Mouse (Mus musculus) thymus, adult 2 months (tissue): ENCODE measurements around the gene Slc1a4. TPM values are rescaled to one million over a fixed set of nuclear protein-coding genes. Genes with fewer than 3 reads are reported as not detected.

Source experiments
- DNase-seq: peaks from one replicate; pipeline ENCODE4 v3.0.0; 2021
- H3K27ac ChIP-seq: fragments of 200-500 bp; 2 replicates; pipeline ENCODE4 v1.5.1; 2012; ENCODE audit warnings: low read length, control low read depth; ENCODE audit not compliant: control insufficient read depth, insufficient read depth
- H3K27me3 ChIP-seq: fragments of 200-500 bp; 2 replicates; pipeline ENCODE4 v1.6.1; 2012; ENCODE audit warnings: mild to moderate bottlenecking, low read length, moderate library complexity, mixed read lengths; ENCODE audit not compliant: control insufficient read depth, insufficient read depth
- H3K36me3 ChIP-seq: fragments of 200-500 bp; 2 replicates; pipeline ENCODE4 v1.6.1; 2012; ENCODE audit warnings: mild to moderate bottlenecking, low read length, moderate library complexity; ENCODE audit not compliant: control insufficient read depth, insufficient read depth
- H3K4me1 ChIP-seq: fragments of 200-500 bp; replicated peaks from 2 replicates; pipeline ENCODE4 v1.6.1; 2012; ENCODE audit warnings: low read length; ENCODE audit not compliant: control insufficient read depth, insufficient read depth
- H3K4me3 ChIP-seq: fragments of 200-500 bp; 2 replicates; pipeline ENCODE4 v1.5.1; 2012; ENCODE audit warnings: mild to moderate bottlenecking, low read length, control low read depth, moderate library complexity; ENCODE audit not compliant: control insufficient read depth, insufficient read depth
- CTCF ChIP-seq: fragments of 200-500 bp; IDR thresholded peaks from 2 replicates; pipeline ENCODE4 v1.5.1; 2012; ENCODE audit warnings: mild to moderate bottlenecking, control low read depth, low read length, moderate library complexity, borderline replicate concordance; ENCODE audit not compliant: control insufficient read depth, poor library complexity, insufficient read depth; ENCODE audit errors: extremely low read depth
- POLR2A ChIP-seq: fragments of 200-500 bp; IDR thresholded peaks from 2 replicates; pipeline ENCODE4 v1.6.1; 2012; ENCODE audit warnings: mild to moderate bottlenecking, low read length, control low read depth, moderate library complexity; ENCODE audit not compliant: control insufficient read depth, poor library complexity, insufficient read depth; ENCODE audit errors: extremely low read depth
- WGBS: fragments of 180-500 bp; shearing (Covaris S2); methylation state at CpG from one replicate; pipeline ENCODE4 v1.1.7; 2018; 5-methylcytosine and 5-hydroxymethylcytosine counted together
- polyA plus RNA-seq: library from polyadenylated mRNA; depleted of rRNA; stranded (reverse); fragments of >200 nt; gene quantifications from 2 replicates; pipeline ENCODE4 v1.2.3, GENCODE M21; 2012

Gene Slc1a4
- polyA plus RNA-seq, 1 experiment = 4.7 TPM

DNA sequence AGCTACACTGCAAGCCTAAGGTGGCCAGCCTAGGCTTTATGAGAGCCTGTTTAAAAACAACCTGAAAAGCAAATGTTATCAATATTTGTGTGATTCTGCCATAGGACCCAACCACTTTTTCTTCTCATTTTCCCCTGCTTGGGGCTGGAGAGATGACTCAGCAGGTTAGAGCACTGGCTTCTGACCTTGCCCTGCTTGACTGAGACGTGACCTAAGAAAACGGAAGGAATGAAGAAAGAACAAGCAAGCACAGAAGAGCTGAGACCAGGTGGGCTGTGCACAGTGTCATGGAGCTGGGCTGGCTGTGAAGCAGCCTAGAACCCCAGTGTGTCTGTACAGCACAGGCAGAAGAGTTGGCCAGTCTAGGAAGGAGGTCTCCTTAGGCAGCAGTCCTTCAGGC is 6.2 kb upstream of the Slc1a4 start:
- TF ChIP-seq CTCF = no peak
- TF ChIP-seq POLR2A = no peak
- Histone ChIP-seq H3K4me3 (no peak overlapping the region), H3K27ac (no peak overlapping the region), H3K36me3 (no peaks in the 10 kb centered on the region), H3K4me1 (no peaks in the 10 kb centered on the region), H3K27me3 (no peaks in the 10 kb centered on the region)
- WGBS = 51% methylated on average over 2 of the region's 2 CpGs
- DNase-seq = no peak

DNA sequence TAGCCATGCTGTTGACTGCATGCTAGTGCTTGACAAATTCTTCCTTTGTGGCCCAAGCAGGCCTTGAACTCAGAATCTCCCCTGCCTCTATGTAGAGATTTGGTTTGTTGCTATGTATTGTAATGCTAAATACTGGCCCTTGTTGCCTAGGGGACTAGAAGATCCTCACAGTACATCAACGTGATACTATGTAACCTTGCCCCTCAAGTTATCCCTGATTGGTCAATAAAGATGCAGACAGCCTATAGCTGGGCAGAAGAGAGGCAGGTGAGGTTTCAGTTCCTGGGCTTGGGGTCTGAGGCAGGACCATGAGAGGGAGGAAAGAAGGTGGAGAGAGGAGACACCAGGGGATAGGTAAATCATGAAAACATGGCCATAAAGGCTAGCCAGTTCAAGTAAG is 1.8 kb upstream of the Slc1a4 start:
- Histone ChIP-seq H3K27me3 (no peaks in the 10 kb centered on the region), H3K4me3 (no peak overlapping the region), H3K4me1 (peaks cover 12% of the 10 kb centered on the region), H3K36me3 (no peaks in the 10 kb centered on the region), H3K27ac (no peak overlapping the region)
- WGBS = 77% methylated on average over 1 of the region's 1 CpGs
- TF ChIP-seq CTCF = no peak
- no peak for DNase-seq

DNA sequence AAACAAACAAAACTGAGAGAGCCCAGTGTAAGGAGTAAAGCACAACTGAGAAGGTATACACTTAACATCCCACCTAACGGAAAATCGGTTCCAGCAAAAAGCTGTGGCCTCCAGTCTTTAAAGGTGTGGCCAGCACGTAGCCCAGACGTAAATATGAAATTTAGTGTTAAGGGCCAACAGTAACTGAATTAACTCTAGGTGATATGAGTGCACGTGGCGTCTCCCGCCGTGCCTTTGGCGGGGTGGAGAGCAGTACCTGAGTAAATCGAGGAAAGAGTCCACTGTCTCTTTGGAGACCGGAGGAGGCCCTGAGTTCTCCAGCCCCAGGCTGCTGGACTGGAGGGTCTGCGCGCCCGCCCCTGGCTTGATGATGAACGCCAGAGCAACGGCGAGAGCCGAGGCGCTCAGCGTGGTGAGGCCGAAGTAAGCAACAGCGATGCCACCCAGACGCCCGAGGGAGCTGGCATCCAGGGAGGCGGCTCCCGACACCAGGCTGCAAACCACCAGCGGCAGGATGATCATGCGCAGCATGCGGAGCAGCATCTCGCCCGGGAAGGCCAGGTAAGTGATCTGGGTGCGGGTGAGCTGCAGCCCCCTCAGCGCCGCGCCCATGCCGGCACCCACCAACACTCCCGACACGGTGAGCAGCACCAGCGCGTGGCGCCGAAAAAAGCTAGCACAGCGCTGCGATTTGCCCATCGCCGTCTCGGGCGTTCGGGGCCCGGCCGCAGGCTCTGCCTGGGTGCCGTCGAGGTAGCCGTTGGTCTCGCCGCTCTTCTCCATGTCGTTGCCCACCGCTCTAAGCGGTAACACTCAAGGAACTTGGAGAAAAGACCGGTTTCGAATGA is 599 bp downstream of the Slc1a4 start:
- 9% methylated on average over 61 of the region's 61 CpGs for WGBS
- DNase-seq = peak; percentile 35
- Histone ChIP-seq H3K4me3 (peak overlapping the region; percentile 49), H3K27ac (no peak overlapping the region), H3K36me3 (no peaks in the 10 kb centered on the region), H3K27me3 (no peaks in the 10 kb centered on the region), H3K4me1 (peaks cover 15% of the 10 kb centered on the region)
- TF ChIP-seq POLR2A (no peak), CTCF (no peak)

DNA sequence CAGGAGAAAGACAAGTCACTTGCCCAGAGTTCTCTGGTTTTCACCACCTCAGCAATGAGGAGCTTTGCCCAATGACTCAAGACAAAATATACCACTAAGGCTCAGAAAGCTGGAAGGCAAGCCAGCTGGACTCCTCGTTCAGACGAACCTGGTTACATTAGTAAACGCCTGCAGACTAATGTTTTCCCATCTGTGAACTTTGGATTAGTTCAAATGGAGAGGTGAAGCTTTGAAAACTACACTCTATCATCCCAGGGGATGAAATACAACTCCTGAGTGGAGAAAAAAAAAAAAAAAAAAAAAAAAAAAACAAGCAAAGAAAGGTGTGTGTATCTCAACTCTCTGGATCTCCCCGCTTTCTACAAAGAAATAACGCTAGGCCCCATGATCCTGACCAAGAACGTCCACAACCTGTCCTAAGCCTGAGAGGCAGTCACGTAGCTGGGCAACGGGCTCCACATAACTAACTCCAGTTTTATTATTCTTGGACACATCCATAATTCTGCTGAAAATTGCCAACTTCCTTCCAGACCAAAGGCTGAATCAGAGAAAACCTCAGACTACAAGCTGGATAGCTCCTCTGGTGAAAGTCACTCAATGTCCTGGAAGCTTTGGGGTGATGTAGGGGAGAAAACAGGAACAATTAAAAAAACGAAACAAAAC is 1.4 kb downstream of the Slc1a4 start:
- DNase-seq = no peak
- no peak overlapping the region for H3K4me3 ChIP-seq
- H3K4me1 ChIP-seq = peaks cover 15% of the 10 kb centered on the region
- WGBS = 89% methylated on average over 9 of the region's 9 CpGs
- H3K27ac ChIP-seq = no peak overlapping the region
- no peaks in the 10 kb centered on the region for H3K36me3 ChIP-seq
- no peak for TF ChIP-seq POLR2A
- TF ChIP-seq CTCF = no peak
- H3K27me3 ChIP-seq = no peaks in the 10 kb centered on the region

DNA sequence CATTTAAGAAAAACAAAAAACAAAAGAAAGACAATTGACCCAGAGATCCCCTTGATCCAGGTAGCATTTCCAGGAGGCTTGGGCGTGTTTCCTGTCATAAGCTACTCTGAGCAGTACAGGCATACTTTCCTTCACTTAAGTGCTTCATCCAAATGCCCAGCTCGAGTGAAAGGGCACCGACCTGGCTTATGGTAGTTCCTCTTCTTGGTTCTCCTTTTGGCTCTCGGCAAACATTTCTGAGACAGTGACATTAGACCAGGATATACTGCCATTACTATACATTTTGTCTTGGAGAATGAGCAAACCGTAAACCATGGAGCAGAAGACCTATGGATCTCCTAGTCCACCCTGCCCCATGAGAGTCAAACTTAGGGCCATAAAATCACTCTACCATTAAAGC is 2.8 kb downstream of the Slc1a4 start:
- WGBS = 51% methylated on average over 5 of the region's 5 CpGs
- no peak for DNase-seq
- no peak for TF ChIP-seq CTCF
- no peak for TF ChIP-seq POLR2A
- Histone ChIP-seq H3K27ac (no peak overlapping the region), H3K36me3 (no peaks in the 10 kb centered on the region), H3K4me3 (no peak overlapping the region), H3K4me1 (peaks cover 15% of the 10 kb centered on the region), H3K27me3 (no peaks in the 10 kb centered on the region)

DNA sequence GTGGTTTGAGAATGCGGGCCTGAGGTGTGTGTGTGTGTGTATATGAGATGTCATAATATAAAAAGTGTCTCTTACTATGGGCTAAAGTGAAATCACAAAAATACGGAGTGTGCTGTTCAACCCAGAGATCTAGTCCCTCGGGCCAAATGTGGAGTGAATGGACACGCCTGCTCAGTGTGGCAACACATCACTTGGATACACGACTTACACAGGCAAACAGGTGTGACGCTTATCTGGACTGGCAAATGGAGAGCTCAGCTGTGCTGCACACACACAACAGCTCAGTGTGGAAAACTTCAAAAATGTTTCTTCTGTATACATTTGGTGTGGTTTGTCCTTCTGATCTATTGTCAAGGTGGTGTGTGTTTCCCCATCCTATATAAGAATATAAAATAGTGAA is 3.7 kb downstream of the Slc1a4 start:
- H3K27me3 ChIP-seq = no peaks in the 10 kb centered on the region
- H3K36me3 ChIP-seq = no peaks in the 10 kb centered on the region
- H3K27ac ChIP-seq = no peak overlapping the region
- 44% methylated on average over 6 of the region's 6 CpGs for WGBS
- TF ChIP-seq POLR2A (no peak), CTCF (no peak)
- DNase-seq = no peak
- H3K4me3 ChIP-seq = no peak overlapping the region
- H3K4me1 ChIP-seq = peaks cover 15% of the 10 kb centered on the region
